Mouse (Mus musculus) E14TG2a.4 (cell line): ENCODE results near the gene Hbq1a.

Source experiments
- CTCF ChIP-seq: conservative IDR thresholded peaks from 2 replicates; pipeline ENCODE4 v1.5.1; 2014; ENCODE audit warnings: low read length
- POU5F1 ChIP-seq: IDR thresholded peaks from 2 replicates; pipeline ENCODE4 v1.6.1; 2014; ENCODE audit warnings: low read length, borderline replicate concordance

DNA sequence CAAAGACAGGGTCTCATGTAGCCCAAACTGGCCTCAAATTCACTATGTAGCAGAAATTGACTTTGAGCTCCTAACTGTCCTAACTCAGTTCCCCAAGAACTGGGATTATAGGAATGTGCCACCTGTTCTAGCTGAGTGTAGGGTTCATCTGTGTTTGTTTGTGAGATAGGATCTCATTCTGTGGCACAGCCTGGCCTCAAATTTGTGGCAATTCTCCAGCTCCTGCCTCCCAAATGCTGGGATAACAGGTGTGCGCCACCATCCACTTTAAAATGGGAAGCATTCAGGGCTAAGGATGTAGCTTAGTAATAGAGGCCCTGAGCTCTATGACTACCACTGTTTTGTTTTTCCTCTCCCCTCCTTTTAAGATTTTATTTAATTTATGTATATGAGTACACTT lies 46.7 kb upstream of the Hbq1a start:
- TF ChIP-seq CTCF (no peak), POU5F1 (no peak)
